Mouse (Mus musculus) spleen, adult 2 months (tissue): ENCODE measurements at regions not wholly inside any gene's neighbourhood (a gene's known extent, or its start where the extent isn't known, plus 50 kb on each side); places are given as distances from the start of the nearest gene placed in this dataset.

ENCODE experiments used
- DNase-seq, 2 experiments: peaks; one replicate each; pipeline versions ENCODE4 v3.0.0 to v3.0.0-alpha.2; 2012 to 2021; ENCODE audit warnings: low spot score in 2 of 2, low read depth in 1 of 2
- H3K27ac ChIP-seq: fragments of 200-500 bp; 2 replicates; pipeline ENCODE4 v1.5.1; 2012; ENCODE audit warnings: low read length, inconsistent platforms; ENCODE audit not compliant: insufficient read depth
- H3K27me3 ChIP-seq: fragments of 200-500 bp; 2 replicates; pipeline ENCODE4 v1.6.1; 2012; ENCODE audit warnings: mild to moderate bottlenecking, moderate library complexity, low read length, inconsistent platforms; ENCODE audit not compliant: control insufficient read depth, insufficient read depth
- H3K36me3 ChIP-seq: fragments of 200-500 bp; 2 replicates; pipeline ENCODE4 v1.6.1; 2012; ENCODE audit warnings: mild to moderate bottlenecking, low read length, inconsistent platforms; ENCODE audit not compliant: control insufficient read depth, insufficient read depth
- H3K4me1 ChIP-seq: fragments of 200-500 bp; 2 replicates; pipeline ENCODE4 v1.6.1; 2011; ENCODE audit warnings: inconsistent platforms; ENCODE audit not compliant: control insufficient read depth, insufficient read depth, insufficient read length
- H3K4me3 ChIP-seq: fragments of 200-500 bp; 2 replicates; pipeline ENCODE4 v1.5.1; 2011; ENCODE audit warnings: mild to moderate bottlenecking, inconsistent platforms; ENCODE audit not compliant: insufficient read depth, insufficient read length; ENCODE audit errors: extremely low read depth
- CTCF ChIP-seq: fragments of 200-500 bp; IDR thresholded peaks from 2 replicates; pipeline ENCODE4 v1.5.1; 2011; ENCODE audit warnings: mild to moderate bottlenecking, inconsistent platforms; ENCODE audit not compliant: insufficient read depth, insufficient read length, insufficient replicate concordance; ENCODE audit errors: extremely low read depth
- POLR2A ChIP-seq: fragments of 200-500 bp; IDR thresholded peaks from 2 replicates; pipeline ENCODE4 v1.6.1; 2011; ENCODE audit warnings: low read depth, low read length, inconsistent platforms
- WGBS: fragments of 180-500 bp; shearing (Covaris S2); methylation state at CpG from one replicate; pipeline ENCODE4 v1.1.7; 2018; 5-methylcytosine and 5-hydroxymethylcytosine counted together

GRCm38 (mm10) chr11:52566026-52566425 lies 169.8 kb downstream of the 9530068E07Rik start:
- Histone ChIP-seq H3K4me3 (no peak overlapping the region), H3K27me3 (no peaks in the 10 kb centered on the region), H3K36me3 (no peaks in the 10 kb centered on the region), H3K27ac (no peak overlapping the region), H3K4me1 (no peaks in the 10 kb centered on the region)
- 86% methylated on average over 9 of the region's 9 CpGs for WGBS
- DNase-seq = no peak
- TF ChIP-seq CTCF = no peak
- no peak for TF ChIP-seq POLR2A

DNA sequence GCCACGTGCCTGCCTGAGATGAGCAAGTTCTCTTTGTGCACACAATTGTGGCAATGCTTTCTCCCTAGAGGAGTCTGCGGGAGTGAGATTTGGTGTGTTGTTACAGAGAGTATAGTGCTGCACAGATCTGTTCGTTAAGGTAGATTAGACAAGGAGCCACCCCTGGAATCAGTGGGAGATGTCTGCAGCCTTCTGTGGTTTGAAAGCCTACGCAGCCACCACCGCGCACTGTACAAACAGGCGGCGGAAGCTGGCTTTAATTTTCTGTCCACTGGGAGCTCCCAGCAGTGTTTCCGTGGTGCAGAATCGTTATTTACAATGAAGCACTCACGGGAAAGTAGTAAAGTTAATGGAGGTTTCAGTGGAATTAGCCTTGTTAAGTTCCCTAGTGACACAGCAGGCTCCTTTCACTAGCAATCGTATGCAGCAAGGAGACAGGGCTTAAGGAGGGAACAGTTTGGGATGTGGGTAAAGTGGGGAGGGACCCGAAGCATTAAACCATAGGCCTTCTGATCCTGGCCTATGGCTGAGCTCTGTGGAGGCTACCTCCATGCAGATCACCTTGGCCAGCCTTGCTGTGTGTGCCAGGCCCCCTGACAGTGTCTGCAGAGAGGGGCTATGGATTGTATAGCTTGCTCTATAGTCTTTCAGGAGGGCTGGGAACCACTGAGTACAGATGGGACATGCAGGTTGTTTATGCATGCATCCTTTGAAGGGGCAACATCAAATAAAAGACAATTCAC lies 171.9 kb downstream of the 9530068E07Rik start:
- TF ChIP-seq CTCF (no peak), POLR2A (no peak)
- 85% methylated on average over 13 of the region's 13 CpGs for WGBS
- no peak for DNase-seq
- H3K27me3 ChIP-seq = no peaks in the 10 kb centered on the region
- no peak overlapping the region for H3K4me3 ChIP-seq
- H3K36me3 ChIP-seq = no peaks in the 10 kb centered on the region
- no peaks in the 10 kb centered on the region for H3K4me1 ChIP-seq
- no peak overlapping the region for H3K27ac ChIP-seq

DNA sequence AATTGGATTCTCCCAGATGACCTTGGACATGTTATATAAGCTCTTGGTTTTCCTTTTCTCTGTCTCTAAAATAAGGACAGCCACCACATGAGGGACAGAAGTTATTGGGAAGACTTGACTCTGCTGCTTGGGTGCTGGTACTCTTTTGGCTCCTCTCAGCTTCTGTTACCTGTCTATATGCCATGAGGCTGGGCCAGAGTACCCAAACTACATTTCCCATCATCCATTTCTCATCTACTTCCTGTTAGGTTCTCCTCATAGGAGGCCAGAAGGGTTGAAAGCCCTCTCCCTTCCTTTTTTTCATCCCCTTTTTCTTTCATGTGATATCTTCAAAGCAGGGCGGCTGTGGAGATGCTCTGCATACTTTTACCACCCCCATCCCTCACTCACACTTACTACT lies 172.6 kb downstream of the 9530068E07Rik start:
- Histone ChIP-seq H3K4me3 (no peak overlapping the region), H3K36me3 (no peaks in the 10 kb centered on the region), H3K4me1 (no peaks in the 10 kb centered on the region), H3K27me3 (no peaks in the 10 kb centered on the region), H3K27ac (no peak overlapping the region)
- TF ChIP-seq CTCF (no peak), POLR2A (no peak)
- no peak for DNase-seq
- WGBS = 75% methylated on average over 1 of the region's 1 CpGs

DNA sequence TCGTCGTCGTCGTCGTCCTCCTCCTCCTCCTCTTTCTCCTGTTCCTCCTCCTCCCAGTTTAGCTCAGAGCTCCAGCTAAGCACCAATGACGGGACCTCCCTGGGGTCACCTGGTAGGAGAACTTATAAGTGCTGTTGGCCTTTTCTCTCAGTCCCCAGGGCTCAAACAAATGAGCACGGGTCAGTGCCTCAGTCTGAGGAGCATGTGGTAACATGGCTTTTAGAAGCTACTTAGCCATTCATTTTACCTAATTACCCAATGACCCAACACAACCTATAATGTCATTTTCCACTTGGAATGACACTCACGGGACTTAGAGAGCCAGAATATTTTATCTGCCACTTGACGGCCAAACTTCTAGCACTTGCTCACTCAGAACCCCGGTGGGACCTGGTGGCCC lies 173.5 kb downstream of the 9530068E07Rik start:
- 88% methylated on average over 10 of the region's 10 CpGs for WGBS
- Histone ChIP-seq H3K4me1 (no peaks in the 10 kb centered on the region), H3K27ac (no peak overlapping the region), H3K4me3 (no peak overlapping the region), H3K27me3 (no peaks in the 10 kb centered on the region), H3K36me3 (no peaks in the 10 kb centered on the region)
- no peak for TF ChIP-seq CTCF
- TF ChIP-seq POLR2A = no peak
- no peak for DNase-seq

GRCm38 (mm10) chr11:52578471-52578870 lies 182.2 kb downstream of the 9530068E07Rik start:
- 51% methylated on average over 9 of the region's 9 CpGs for WGBS
- Histone ChIP-seq H3K36me3 (no peaks in the 10 kb centered on the region), H3K4me3 (no peak overlapping the region), H3K27ac (no peak overlapping the region), H3K4me1 (no peaks in the 10 kb centered on the region), H3K27me3 (no peaks in the 10 kb centered on the region)
- no peak for DNase-seq
- no peak for TF ChIP-seq POLR2A
- no peak for TF ChIP-seq CTCF

DNA sequence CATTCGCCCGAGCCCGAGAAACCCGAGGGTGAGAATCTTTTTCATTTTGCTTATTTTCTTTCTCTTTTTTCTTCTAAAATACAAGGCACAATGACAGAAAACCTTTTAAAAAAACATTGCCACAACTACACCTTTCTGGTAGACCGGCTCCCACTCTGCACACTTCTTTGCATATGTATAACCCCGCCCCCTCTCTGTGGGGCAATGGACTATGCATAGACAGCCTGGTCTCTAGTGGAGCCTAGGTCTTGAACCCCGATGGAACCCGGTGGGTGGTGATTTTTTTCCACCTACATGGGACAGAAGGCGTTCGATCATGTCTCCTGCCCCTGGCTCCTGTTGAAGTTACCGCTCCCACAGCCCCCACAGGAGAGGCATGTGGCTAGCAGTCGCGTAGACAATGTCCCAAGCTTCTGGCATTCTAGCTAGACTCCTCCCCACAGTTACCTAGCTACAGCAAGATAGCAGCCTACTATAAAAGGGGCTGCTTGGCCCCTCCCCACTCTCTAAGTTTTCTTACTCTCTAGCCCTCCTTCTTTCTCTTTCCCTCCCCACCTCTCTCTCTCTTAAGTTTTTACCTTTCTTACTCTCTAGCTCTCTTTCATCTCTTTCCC lies 183.6 kb downstream of the 9530068E07Rik start:
- no peak for TF ChIP-seq POLR2A
- TF ChIP-seq CTCF = no peak
- Histone ChIP-seq H3K27me3 (no peaks in the 10 kb centered on the region), H3K4me1 (no peaks in the 10 kb centered on the region), H3K36me3 (no peaks in the 10 kb centered on the region), H3K27ac (no peak overlapping the region), H3K4me3 (no peak overlapping the region)
- no peak for DNase-seq
- 87% methylated on average over 13 of the region's 13 CpGs for WGBS

- WGBS = 83% methylated on average over 9 of the region's 9 CpGs
- Histone ChIP-seq H3K27me3 (no peaks in the 10 kb centered on the region), H3K27ac (no peak overlapping the region), H3K4me3 (no peak overlapping the region), H3K4me1 (no peaks in the 10 kb centered on the region), H3K36me3 (no peaks in the 10 kb centered on the region)
- TF ChIP-seq CTCF (no peak), POLR2A (no peak)
- no peak for DNase-seq
Measured at GRCm38 (mm10) chr11:52591596-52592180, 172.7 kb upstream of the Fstl4 start.
